ENCODE assay signal across 15 mouse cellular contexts in the genomic region with DNA sequence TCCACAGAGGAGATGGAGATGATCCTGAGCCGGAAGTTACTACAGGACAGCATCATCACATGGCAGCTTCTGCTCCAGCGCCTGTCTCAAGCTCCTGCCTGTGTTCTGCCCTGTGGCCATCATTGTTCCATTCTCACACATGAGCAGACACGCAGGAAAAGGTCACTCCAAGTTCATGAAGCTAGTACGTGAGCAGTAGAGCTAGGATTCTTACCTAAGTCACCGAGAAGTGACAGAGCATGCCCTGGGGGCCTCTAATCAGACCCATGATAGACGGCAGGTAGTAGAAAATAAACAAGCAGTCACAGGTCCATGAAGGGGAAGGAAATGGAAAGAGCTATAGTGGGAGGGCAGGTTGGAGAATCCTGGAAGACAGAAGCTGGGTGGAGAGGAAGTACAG.
DNase-seq lines count a peak whose midpoint lies in the region; ATAC-seq and TF ChIP-seq lines count a peak whose summit lies in the region.
"Had no signal": no experiment of that assay in that cellular context is flagged by ENCODE, and none has a peak within 500 bp of the region (broad histone marks: within the 10 kb centered on the region; RNA-seq: fewer than 3 reads in every experiment).

No protein-coding gene starts in this region.

- H3K9ac ChIP-seq in intestine, embryonic 15.5 days, result no peak overlapping the region
- H3K9ac ChIP-seq in intestine, embryonic 16.5 days (ENCODE audit: low read depth, low read length), result no peak overlapping the region
- H3K9ac ChIP-seq in hindbrain, embryonic 13.5 days, result no peak overlapping the region
- H3K9ac ChIP-seq: heart, embryonic 12.5 days; hindbrain, embryonic 12.5 days; limb, embryonic 12.5 days had no signal

- H3K36me3 ChIP-seq in intestine, embryonic 15.5 days, result no peaks in the 10 kb centered on the region
- H3K36me3 ChIP-seq in intestine, embryonic 16.5 days (ENCODE audit: control insufficient read depth, insufficient read depth, low read length), result no peaks in the 10 kb centered on the region
- H3K36me3 ChIP-seq in testis, adult 2 months (ENCODE audit: control insufficient read depth, insufficient read depth, low read length), result peaks cover 4% of the 10 kb centered on the region
- H3K36me3 ChIP-seq in megakaryocyte, embryonic 14.5 days (replicated peaks; ENCODE audit: low read length), result peaks cover 30% of the 10 kb centered on the region
- H3K36me3 ChIP-seq in hindbrain, embryonic 13.5 days, result peaks cover 47% of the 10 kb centered on the region

- ATAC-seq in intestine, embryonic 15.5 days, result no peak
- ATAC-seq in intestine, embryonic 16.5 days, result no peak
- no peak for ATAC-seq in hindbrain, embryonic 13.5 days (ENCODE audit: low FRiP score)

- no peak overlapping the region for H3K4me2 ChIP-seq in intestine, embryonic 15.5 days (replicated peaks)
- H3K4me2 ChIP-seq in intestine, embryonic 16.5 days (ENCODE audit: low read depth, low read length), result no peak overlapping the region
- no peak overlapping the region for H3K4me2 ChIP-seq in hindbrain, embryonic 13.5 days
- H3K4me2 ChIP-seq: heart, embryonic 12.5 days; hindbrain, embryonic 12.5 days; limb, embryonic 12.5 days had no signal

- no peaks in the 10 kb centered on the region for H3K9me3 ChIP-seq in intestine, embryonic 15.5 days
- no peaks in the 10 kb centered on the region for H3K9me3 ChIP-seq in intestine, embryonic 16.5 days (ENCODE audit: control insufficient read depth, low read length)
- H3K9me3 ChIP-seq in megakaryocyte, embryonic 14.5 days, result no peaks in the 10 kb centered on the region
- no peaks in the 10 kb centered on the region for H3K9me3 ChIP-seq in hindbrain, embryonic 13.5 days
- H3K9me3 ChIP-seq: heart, embryonic 12.5 days; hindbrain, embryonic 12.5 days; limb, embryonic 12.5 days had no signal

- no peak for DNase-seq in testis, postnatal 10 days (ENCODE audit: low spot score)
- peak; percentile 45 for DNase-seq in testis, postnatal 14 days (ENCODE audit: low spot score)
- no peak for DNase-seq in heart, postnatal 10 days
- DNase-seq: cerebellum, adult 11-12 months; gastrocnemius, postnatal 14 days; kidney, postnatal 14 days; lung, postnatal 14 days had no signal

- no peak for TF ChIP-seq CTCF in testis, adult 2 months (IDR thresholded peaks at IDR 0.05; ENCODE audit: control insufficient read depth, insufficient read depth, insufficient replicate concordance, low read depth, low read length)

- no peak overlapping the region for H3K4me3 ChIP-seq in intestine, embryonic 15.5 days (replicated peaks)
- no peak overlapping the region for H3K4me3 ChIP-seq in intestine, embryonic 16.5 days (ENCODE audit: low read length)
- H3K4me3 ChIP-seq in testis, adult 2 months (ENCODE audit: control insufficient read depth, low read depth, low read length), result peak overlapping the region; percentile 76
- peak overlapping the region; percentile 70 for H3K4me3 ChIP-seq in megakaryocyte, embryonic 14.5 days (replicated peaks)
- no peak overlapping the region for H3K4me3 ChIP-seq in hindbrain, embryonic 13.5 days
- H3K4me3 ChIP-seq: heart, embryonic 12.5 days; hindbrain, embryonic 12.5 days; limb, embryonic 12.5 days had no signal

- no peaks in the 10 kb centered on the region for H3K4me1 ChIP-seq in intestine, embryonic 15.5 days (replicated peaks)
- no peaks in the 10 kb centered on the region for H3K4me1 ChIP-seq in intestine, embryonic 16.5 days (ENCODE audit: control insufficient read depth, insufficient read depth, low read length)
- no peaks in the 10 kb centered on the region for H3K4me1 ChIP-seq in testis, adult 2 months (ENCODE audit: control insufficient read depth, insufficient read depth, low read length)
- peaks cover 71% of the 10 kb centered on the region for H3K4me1 ChIP-seq in megakaryocyte, embryonic 14.5 days
- H3K4me1 ChIP-seq in hindbrain, embryonic 13.5 days (replicated peaks), result no peaks in the 10 kb centered on the region
- H3K4me1 ChIP-seq: heart, embryonic 12.5 days; hindbrain, embryonic 12.5 days; limb, embryonic 12.5 days had no signal

- no peak for TF ChIP-seq POLR2A in testis, adult 2 months (IDR thresholded peaks at IDR 0.05; ENCODE audit: control insufficient read depth, low read depth, low read length)

- WGBS in intestine, embryonic 15.5 days, result 40% methylated on average over 6 of the region's 6 CpGs
- 45% methylated on average over 6 of the region's 6 CpGs for WGBS in intestine, embryonic 16.5 days
- 66% methylated on average over 6 of the region's 6 CpGs for WGBS in hindbrain, embryonic 13.5 days

- intact Hi-C loops in heart, postnatal 10 days (cut with DNase I), result no loop called here

- no peaks in the 10 kb centered on the region for H3K27me3 ChIP-seq in intestine, embryonic 15.5 days (replicated peaks)
- H3K27me3 ChIP-seq in intestine, embryonic 16.5 days (replicated peaks; ENCODE audit: control insufficient read depth, insufficient read depth, low read length), result no peaks in the 10 kb centered on the region
- no peaks in the 10 kb centered on the region for H3K27me3 ChIP-seq in testis, adult 2 months (ENCODE audit: control insufficient read depth, insufficient read depth, low read length)
- no peaks in the 10 kb centered on the region for H3K27me3 ChIP-seq in megakaryocyte, embryonic 14.5 days (replicated peaks)
- no peaks in the 10 kb centered on the region for H3K27me3 ChIP-seq in hindbrain, embryonic 13.5 days
- H3K27me3 ChIP-seq: heart, embryonic 12.5 days; hindbrain, embryonic 12.5 days; limb, embryonic 12.5 days had no signal

- 0 out of 2 replicates have a peak overlapping the region, but pooled peaks have one; percentile 15 for H3K27ac ChIP-seq in intestine, embryonic 15.5 days
- no peak overlapping the region for H3K27ac ChIP-seq in intestine, embryonic 16.5 days (ENCODE audit: low read length)
- H3K27ac ChIP-seq in testis, adult 2 months (ENCODE audit: control insufficient read depth, insufficient read depth, low read depth, low read length), result no peak overlapping the region
- H3K27ac ChIP-seq in hindbrain, embryonic 13.5 days, result no peak overlapping the region
- H3K27ac ChIP-seq: hindbrain, embryonic 12.5 days; limb, embryonic 12.5 days had no signal

Comparison
In these comparisons a context has a peak if more than half of its experiments do, and no peak if none do; other contexts are left out.
1. H3K4me3 ChIP-seq: peak in testis, adult 2 months (single experiment) and megakaryocyte, embryonic 14.5 days (single experiment); none in intestine, embryonic 15.5 days (single experiment), intestine, embryonic 16.5 days (single experiment) and hindbrain, embryonic 13.5 days (single experiment).